Mouse (Mus musculus) liver, embryonic 14.5 days (tissue): ENCODE results near the gene Gm15217.

Experiments used
- CTCF ChIP-seq: IDR thresholded peaks from 2 replicates; pipeline ENCODE4 v1.5.1; 2016; ENCODE audit warnings: antibody characterized with exemption, low read depth, control low read depth
- EP300 ChIP-seq: IDR thresholded peaks from 2 replicates; pipeline ENCODE4 v1.6.1; 2016; ENCODE audit warnings: antibody characterized with exemption, low read depth

DNA sequence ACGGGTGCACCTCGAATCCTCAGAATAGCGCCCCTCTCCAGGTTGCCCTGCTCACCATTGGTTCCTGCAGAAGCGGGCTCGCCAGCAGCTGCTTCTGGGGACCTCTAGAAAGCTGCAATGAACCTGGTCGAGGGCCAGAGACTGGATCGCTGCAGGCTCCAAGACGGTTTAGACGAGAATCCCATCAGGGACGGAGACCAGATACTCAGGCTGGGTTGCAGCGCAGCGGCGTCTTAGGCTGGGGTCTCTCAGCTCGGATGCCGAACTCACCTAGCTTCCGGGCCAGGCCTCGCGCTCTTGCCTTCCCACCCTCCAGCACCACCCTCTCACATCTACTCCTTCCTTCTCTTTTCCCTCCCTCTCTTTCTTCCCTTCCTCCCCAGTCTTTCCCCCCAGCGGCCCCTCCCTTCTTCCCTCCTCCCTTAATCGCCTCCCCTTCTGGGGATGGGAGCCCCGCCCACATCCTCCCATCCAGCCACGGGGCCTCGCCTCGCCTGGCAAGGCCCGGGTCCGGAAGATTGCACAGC, 11.1 kb downstream of the Gm15217 start, which contains the start of gene Bmp4:
- no peak for TF ChIP-seq EP300
- no peak for TF ChIP-seq CTCF
